Mouse (Mus musculus) megakaryocyte progenitor cell, adult 5-6 weeks (primary cell): ENCODE measurements around the gene Ehbp1l1. TPM values are rescaled to one million over a fixed set of nuclear protein-coding genes. Genes with fewer than 3 reads are reported as not detected.
A peak's percentile ranks its signal among the peaks of the same experiment; 100 is the strongest.

Source experiments
- ATAC-seq: replicated peaks from 2 replicates; pipeline ENCODE4 v1.8.0; 2016; ENCODE audit warnings: mild to moderate bottlenecking, moderate TSS enrichment, inconsistent platforms; ENCODE audit not compliant: poor library complexity
- total RNA-seq, 2 experiments: library from RNA; stranded (forward) in 1 of 2; stranded (reverse) in 1 of 2; fragments of 157-497, 149-512 nt in 1 of 2; fragments of 200-1000 nt in 1 of 2; gene quantifications; 2 replicates each; pipeline versions ENCODE4 v1.2.3 to v1.2.4; 2015 to 2017

The Ehbp1l1 gene
- total RNA-seq, 2 experiments from 2014 or later, result 7.9 to 27.2 TPM

- ATAC-seq, result no peak
Measured at GRCm38 (mm10) chr19:5739446-5739845, 13.3 kb upstream of the Ehbp1l1 start.

- no peak for ATAC-seq
Measured at GRCm38 (mm10) chr19:5734325-5734724, 8.2 kb upstream of the Ehbp1l1 start.

- ATAC-seq, result peak; percentile 75
Measured at GRCm38 (mm10) chr19:5731264-5731978, 5.3 kb upstream of the Ehbp1l1 start.

GRCm38 (mm10) chr19:5730314-5731186 lies 4.4 kb upstream of the Ehbp1l1 start:
- no peak for ATAC-seq

GRCm38 (mm10) chr19:5729444-5729815 lies 3.3 kb upstream of the Ehbp1l1 start, which contains the start of gene Fam89b:
Gene Fam89b (minus strand): TSS chr19:5729653.
- ATAC-seq, result peak; percentile 32

- no peak for ATAC-seq
Measured at GRCm38 (mm10) chr19:5728631-5729443, 2.7 kb upstream of the Ehbp1l1 start.

GRCm38 (mm10) chr19:5727701-5728100 lies 1.6 kb upstream of the Ehbp1l1 start:
- ATAC-seq, result peak; percentile 27

- ATAC-seq, result peak; percentile 12
Measured at GRCm38 (mm10) chr19:5726961-5727578, 953 bp upstream of the Ehbp1l1 start.

GRCm38 (mm10) chr19:5725029-5725707 lies 949 bp downstream of the Ehbp1l1 start:
- no peak for ATAC-seq

GRCm38 (mm10) chr19:5724549-5724941 lies 1.6 kb downstream of the Ehbp1l1 start:
- ATAC-seq, result peak; percentile 51

- no peak for ATAC-seq
Measured at GRCm38 (mm10) chr19:5723934-5724548, 2.1 kb downstream of the Ehbp1l1 start.

GRCm38 (mm10) chr19:5722848-5723425 lies 3.2 kb downstream of the Ehbp1l1 start:
- ATAC-seq, result no peak

GRCm38 (mm10) chr19:5721233-5721632 lies 4.9 kb downstream of the Ehbp1l1 start:
- no peak for ATAC-seq

GRCm38 (mm10) chr19:5716955-5717354 lies 9.2 kb downstream of the Ehbp1l1 start:
- ATAC-seq, result no peak

- ATAC-seq, result peak; percentile 49
Measured at GRCm38 (mm10) chr19:5715793-5716688, 10.1 kb downstream of the Ehbp1l1 start.

- peak; percentile 70 for ATAC-seq
Measured at GRCm38 (mm10) chr19:5713730-5714129, 12.4 kb downstream of the Ehbp1l1 start.

- no peak for ATAC-seq
Measured at GRCm38 (mm10) chr19:5713255-5713654, 12.9 kb downstream of the Ehbp1l1 start.

GRCm38 (mm10) chr19:5711907-5712460 lies 14.1 kb downstream of the Ehbp1l1 start:
- peak; percentile 60 for ATAC-seq
